Mouse (Mus musculus): ENCODE data around the gene Dimt1. TPM values are rescaled to one million over a fixed set of nuclear protein-coding genes. Genes with fewer than 3 reads are reported as not detected.

The Dimt1 gene
- polyA plus RNA-seq, 1 experiment from 2014 or later = 37.1 TPM

DNA sequence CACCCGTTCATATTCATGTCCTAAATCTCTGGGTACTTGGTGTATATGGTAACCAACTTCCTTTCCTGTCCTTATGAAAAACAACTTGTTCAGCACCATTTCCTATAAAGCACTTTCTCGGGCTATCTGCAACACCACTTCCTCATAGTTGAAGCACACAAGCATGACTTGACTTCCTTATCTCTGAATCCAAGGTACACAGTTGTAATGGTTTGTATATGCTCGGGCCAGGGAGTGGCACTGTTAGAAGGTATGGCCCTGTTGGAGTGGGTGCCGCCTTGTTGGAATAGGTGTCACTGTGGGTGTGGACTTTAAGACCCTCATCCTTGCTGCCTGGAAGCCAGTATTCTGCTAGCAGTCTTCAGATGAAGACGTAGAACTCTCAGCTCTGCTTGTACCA lies 51.7 kb downstream of the Dimt1 start:
- Histone ChIP-seq H3K36me3 (peaks cover 5% of the 10 kb centered on the region; the same call in 1 of the 2 replicates), H3K4me1 (replicated peaks) (0 out of 2 replicates have a peak, but pooled peaks cover 6% of the 10 kb centered on the region), H3K4me3 (no peak overlapping the region), H3K27ac (no peak overlapping the region), H3K9me3 (no peaks in the 10 kb centered on the region), H3K27me3 (ENCODE audit: insufficient read depth, poor library complexity, severe bottlenecking) (no peaks in the 10 kb centered on the region)
- no peak for DNase-seq (ENCODE audit: low spot score)
- 91% methylated on average over 5 of the region's 5 CpGs for WGBS

DNA sequence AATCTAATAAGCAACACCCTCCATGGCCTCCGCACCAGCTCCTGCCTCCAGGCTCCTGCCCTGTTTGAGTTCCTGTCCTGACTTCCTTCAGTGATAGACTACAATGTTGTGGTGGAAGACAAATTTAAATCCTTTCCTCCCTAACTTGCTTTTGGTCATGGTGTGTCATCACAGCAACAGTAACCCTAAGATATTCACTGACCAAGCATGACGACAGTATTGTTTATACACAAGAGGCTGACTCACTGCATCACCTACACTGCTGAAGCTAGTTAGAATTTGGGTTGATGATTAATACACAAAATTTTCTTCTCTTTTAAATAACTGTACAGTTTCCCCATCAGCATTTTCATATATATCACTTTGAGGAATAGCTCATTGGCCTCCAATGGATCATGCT lies 56.3 kb downstream of the Dimt1 start:
- Histone ChIP-seq H3K27me3 (ENCODE audit: insufficient read depth, poor library complexity, severe bottlenecking) (no peaks in the 10 kb centered on the region), H3K27ac (no peak overlapping the region), H3K4me1 (replicated peaks) (no peaks in the 10 kb centered on the region), H3K36me3 (0 out of 2 replicates have a peak, but pooled peaks cover 4% of the 10 kb centered on the region), H3K4me3 (no peak overlapping the region), H3K9me3 (no peaks in the 10 kb centered on the region)
- 90% methylated on average over 2 of the region's 2 CpGs for WGBS
- no peak for DNase-seq (ENCODE audit: low spot score)

DNA sequence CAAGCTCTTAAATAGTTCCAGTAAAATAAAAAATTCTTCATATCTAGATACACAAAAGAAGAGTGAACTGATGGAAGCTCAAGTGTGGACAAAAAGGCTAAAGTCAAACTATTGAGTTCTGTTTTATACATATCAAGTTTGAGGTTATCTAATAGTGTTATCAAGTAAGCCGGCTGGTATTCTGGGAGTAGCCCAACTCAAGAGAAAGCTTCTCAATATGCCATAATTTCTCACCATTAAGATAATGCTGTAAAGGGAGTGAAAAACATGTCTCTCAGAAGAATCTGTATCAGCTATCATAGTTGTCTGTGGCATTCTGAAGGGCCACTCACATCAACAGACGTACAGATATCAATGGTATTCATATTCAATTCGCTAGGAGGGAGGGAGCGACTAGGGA lies 61.2 kb downstream of the Dimt1 start:
- Histone ChIP-seq H3K4me3 (no peak overlapping the region), H3K4me1 (replicated peaks) (no peaks in the 10 kb centered on the region), H3K27me3 (ENCODE audit: insufficient read depth, poor library complexity, severe bottlenecking) (no peaks in the 10 kb centered on the region), H3K27ac (no peak overlapping the region), H3K36me3 (no peaks in the 10 kb centered on the region), H3K9me3 (no peaks in the 10 kb centered on the region)
- 90% methylated on average over 4 of the region's 4 CpGs for WGBS
- DNase-seq (ENCODE audit: low spot score) = no peak

Other genes starting within 250 kb of the Dimt1 start
- gene Ipo11, start 10.2 kb upstream of the Dimt1 start, polyA plus RNA-seq (2016; fragmentation: Nextera tagmentation; extraction: Ambion mirVana) = 73.7 and 90.3 TPM in 2 replicates
- gene Kif2a, start 75.0 kb downstream of the Dimt1 start, polyA plus RNA-seq (2016; fragmentation: Nextera tagmentation; extraction: Ambion mirVana) = 14.4 and 16.0 TPM in 2 replicates

All from hindbrain, embryonic 10.5 days (tissue).